Mouse (Mus musculus) heart, postnatal 0 days (tissue): ENCODE data around the gene Camkv. TPM values are rescaled to one million over a fixed set of nuclear protein-coding genes. Genes with fewer than 3 reads are reported as not detected.
A peak's percentile ranks its signal among the peaks of the same experiment; 100 is the strongest.

Experiments
- ATAC-seq: fragments of 200-750 bp; cut with Nextera tagmentation; 2 replicates; pipeline ENCODE4 v1.8.0; 2017; ENCODE audit warnings: low read depth, moderate number of reproducible peaks, moderate library complexity; ENCODE audit not compliant: insufficient read depth
- DNase-seq: peaks from one replicate; pipeline ENCODE4 v3.0.0-alpha.2; 2016; ENCODE audit warnings: low spot score
- H3K27ac ChIP-seq: fragments of 300-500 bp; sonication (generic); 2 replicates; pipeline ENCODE4 v1.5.1; 2014; ENCODE audit warnings: low read depth, mild to moderate bottlenecking
- H3K27me3 ChIP-seq: fragments of 300-500 bp; sonication (generic); 2 replicates; pipeline ENCODE4 v1.6.1; 2014; ENCODE audit warnings: low read length, mixed read lengths; ENCODE audit not compliant: control insufficient read depth, insufficient read depth
- H3K36me3 ChIP-seq: fragments of 300-500 bp; sonication (generic); replicated peaks from 2 replicates; pipeline ENCODE4 v1.6.1; 2014; ENCODE audit warnings: low read length, mixed read lengths; ENCODE audit not compliant: control insufficient read depth, insufficient read depth
- H3K4me1 ChIP-seq: fragments of 300-500 bp; sonication (generic); 2 replicates; pipeline ENCODE4 v1.6.1; 2014; ENCODE audit warnings: antibody characterized with exemption; ENCODE audit not compliant: control insufficient read depth, insufficient read depth
- H3K4me2 ChIP-seq: fragments of 300-500 bp; sonication (generic); 2 replicates; pipeline ENCODE4 v1.6.1; 2014; ENCODE audit warnings: low read depth, mild to moderate bottlenecking, low read length, moderate library complexity
- H3K4me3 ChIP-seq: fragments of 300-500 bp; sonication (generic); 2 replicates; pipeline ENCODE4 v1.5.1; 2014; ENCODE audit warnings: low read depth, low read length
- H3K9ac ChIP-seq: fragments of 300-500 bp; sonication (generic); replicated peaks from 2 replicates; pipeline ENCODE4 v1.6.1; 2014; ENCODE audit warnings: low read depth, low read length, mixed read lengths
- H3K9me3 ChIP-seq: fragments of 300-500 bp; sonication (generic); replicated peaks from 2 replicates; pipeline ENCODE4 v1.6.1; 2016; ENCODE audit warnings: low read length; ENCODE audit not compliant: control insufficient read depth
- CTCF ChIP-seq: IDR thresholded peaks from 2 replicates; pipeline ENCODE4 v1.5.1; 2016; ENCODE audit warnings: antibody characterized with exemption, control low read depth, low read depth
- EP300 ChIP-seq: IDR thresholded peaks from 2 replicates; pipeline ENCODE4 v1.6.1; 2016; ENCODE audit warnings: antibody characterized with exemption, low read depth
- WGBS: fragments of 180-500 bp; shearing (Covaris S2); extraction: QIAGEN DNeasy Blood & Tissue Kit; methylation state at CpG from one replicate; pipeline ENCODE4 v1.1.7; 2014; 5-methylcytosine and 5-hydroxymethylcytosine counted together
- polyA plus RNA-seq: library from polyadenylated mRNA; unstranded; fragments of >200 nt; fragmentation: Nextera tagmentation; extraction: Ambion mirVana; gene quantifications from 2 replicates; pipeline ENCODE4 v1.2.1, GENCODE M21; 2015
- total RNA-seq: library from RNA; depleted of rRNA; stranded (reverse); fragments of >200 nt; gene quantifications from 2 replicates; pipeline ENCODE4 v1.2.3, GENCODE M21; 2014; ENCODE audit warnings: low replicate concordance

Gene Camkv
- total and polyA plus RNA-seq, 2 experiments from 2014 or later, result not detected

GRCm38 (mm10) chr9:107971690-107972541 lies 36.4 kb downstream of the Camkv start:
- H3K9me3 ChIP-seq, result no peaks in the 10 kb centered on the region
- TF ChIP-seq EP300 (no peak), CTCF (no peak)
- 0 out of 2 replicates have a peak overlapping the region, but pooled peaks have one; percentile 8 for H3K27ac ChIP-seq
- peak; percentile 46 for DNase-seq
- peak; percentile 48; the same call in 1 of the 2 replicates for ATAC-seq
- peaks cover 28% of the 10 kb centered on the region for H3K4me1 ChIP-seq
- no peaks in the 10 kb centered on the region for H3K36me3 ChIP-seq
- H3K27me3 ChIP-seq, result no peaks in the 10 kb centered on the region
- 54% methylated on average over 8 of the region's 8 CpGs for WGBS
- H3K4me3 ChIP-seq, result no peak overlapping the region
- no peak overlapping the region for H3K9ac ChIP-seq
- no peak overlapping the region for H3K4me2 ChIP-seq

- H3K27ac ChIP-seq, result peak overlapping the region; percentile 90
- H3K9ac ChIP-seq, result 0 out of 2 replicates have a peak overlapping the region, but pooled peaks have one; percentile 63
- H3K4me2 ChIP-seq, result peak overlapping the region; percentile 68; the same call in 1 of the 2 replicates
Measured at GRCm38 (mm10) chr9:107974491-107975171, 39.2 kb downstream of the Camkv start.

GRCm38 (mm10) chr9:107975399-107976386 lies 40.2 kb downstream of the Camkv start, which contains the start of gene Uba7:
Gene Uba7 (plus strand): TSS chr9:107975505.
- no peaks in the 10 kb centered on the region for H3K27me3 ChIP-seq
- H3K4me3 ChIP-seq, result peak within 1 kb of the TSS; percentile 50
- peak; percentile 83 for DNase-seq
- no peaks in the 10 kb centered on the region for H3K9me3 ChIP-seq
- peaks cover 18% of the 10 kb centered on the region for H3K36me3 ChIP-seq
- H3K4me1 ChIP-seq, result peaks cover 28% of the 10 kb centered on the region
- TF ChIP-seq CTCF (no peak), EP300 (no peak)
- H3K9ac ChIP-seq, result peak within 1 kb of the TSS; percentile 63
- ATAC-seq, result peak; percentile 71
- peak within 1 kb of the TSS; percentile 68 for H3K4me2 ChIP-seq
- 36% methylated on average over 12 of the region's 12 CpGs for WGBS
- H3K27ac ChIP-seq, result peak within 1 kb of the TSS; percentile 90

More at GRCm38 (mm10) chr9:107974491-107975171, 39.2 kb downstream of the Camkv start:
- no peaks in the 10 kb centered on the region for H3K9me3 ChIP-seq
- DNase-seq (no peak), ATAC-seq (peak; percentile 12; the same call in 1 of the 2 replicates)
- WGBS, result 23% methylated on average over 10 of the region's 10 CpGs
- H3K4me3 ChIP-seq, result peak overlapping the region; percentile 50
- peaks cover 14% of the 10 kb centered on the region for H3K36me3 ChIP-seq
- H3K27me3 ChIP-seq, result no peaks in the 10 kb centered on the region
- TF ChIP-seq EP300 (no peak; the same call in 1 of the 2 replicates), CTCF (no peak)
- peaks cover 28% of the 10 kb centered on the region for H3K4me1 ChIP-seq

- DNase-seq, result no peak
- peaks cover 50% of the 10 kb centered on the region for H3K4me1 ChIP-seq
Measured at GRCm38 (mm10) chr9:107978815-107979214, 43.3 kb downstream of the Camkv start.

More at GRCm38 (mm10) chr9:107978815-107979214, 43.3 kb downstream of the Camkv start:
- no peak overlapping the region for H3K27ac ChIP-seq
- H3K9me3 ChIP-seq, result no peaks in the 10 kb centered on the region
- TF ChIP-seq CTCF, result no peak
- TF ChIP-seq EP300, result no peak
- H3K36me3 ChIP-seq, result peaks cover 18% of the 10 kb centered on the region
- no peaks in the 10 kb centered on the region for H3K27me3 ChIP-seq
- no peak overlapping the region for H3K4me3 ChIP-seq
- ATAC-seq, result no peak
- 87% methylated on average over 12 of the region's 12 CpGs for WGBS
- no peak overlapping the region for H3K4me2 ChIP-seq
- H3K9ac ChIP-seq, result no peak overlapping the region
